Mouse (Mus musculus): Measurements from ENCODE around the gene Coq9.
A peak's percentile ranks its signal among the peaks of the same experiment; 100 is the strongest.

Coq9 gene

GRCm38 (mm10) chr8:94837662-94838574, at the start of gene Coq9, which contains the start of gene Ciapin1:
Coq9 (plus strand) TSS chr8:94838321.
Ciapin1 (minus strand) TSS chr8:94838358.
- peak; percentile 95 for DNase-seq

DNA sequence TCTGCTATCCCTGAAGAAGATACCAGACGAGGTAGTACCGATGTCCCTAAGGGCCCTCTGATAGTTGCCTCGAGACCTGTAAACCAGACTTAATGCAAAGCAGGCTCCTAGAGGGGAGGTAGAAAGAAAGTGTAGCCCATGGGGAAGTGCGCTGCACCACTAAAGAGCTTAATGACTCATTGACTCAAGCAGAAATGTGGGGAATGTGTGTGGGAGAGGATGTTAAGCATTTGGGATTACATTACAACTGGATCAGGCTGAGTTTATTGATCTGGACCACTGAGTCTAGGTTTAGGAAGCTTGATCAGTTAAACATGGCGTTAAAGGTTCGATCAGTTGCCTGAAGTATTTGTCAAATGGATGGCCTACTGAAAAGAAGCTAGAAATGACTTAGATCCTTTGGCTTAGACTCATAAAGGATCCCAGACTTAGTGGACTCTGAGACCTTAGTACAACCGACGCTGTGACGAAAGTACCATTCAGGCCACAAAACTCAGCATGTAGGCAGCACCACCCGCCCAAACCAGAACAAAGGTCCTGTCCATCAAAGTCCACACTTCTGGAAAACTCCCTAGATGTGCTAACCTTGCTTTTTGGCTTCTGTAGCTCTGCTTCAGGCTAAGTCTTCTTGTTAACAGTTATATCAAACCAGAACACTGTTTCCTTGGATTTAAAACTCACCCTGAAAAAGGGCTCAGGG, 48.7 kb upstream of the Coq9 start:
- no peak for DNase-seq

GRCm38 (mm10) chr8:94794368-94794767, 43.8 kb upstream of the Coq9 start:
- no peak for DNase-seq

DNA sequence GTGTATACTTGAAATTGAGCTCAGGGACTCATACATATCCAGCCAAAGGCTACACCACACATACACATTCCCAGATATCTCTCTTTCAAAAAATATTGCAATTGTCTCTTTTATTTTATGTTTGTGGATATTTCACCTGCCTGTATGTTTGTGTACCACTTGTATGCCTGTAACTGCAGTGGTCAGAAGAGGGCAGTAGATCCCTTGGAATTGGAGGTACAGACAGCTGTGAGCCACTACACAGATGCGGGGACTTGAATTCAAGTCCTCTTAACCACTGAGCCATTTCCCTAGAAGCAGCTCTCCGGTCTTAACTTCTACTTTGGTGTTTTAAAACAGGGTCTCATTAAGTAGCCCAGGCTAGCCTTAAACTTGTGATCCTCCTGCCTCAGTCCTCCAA, 43.3 kb upstream of the Coq9 start:
- DNase-seq, result no peak

- no peak for DNase-seq
Observed at GRCm38 (mm10) chr8:94800278-94800968, 37.7 kb upstream of the Coq9 start.

DNA sequence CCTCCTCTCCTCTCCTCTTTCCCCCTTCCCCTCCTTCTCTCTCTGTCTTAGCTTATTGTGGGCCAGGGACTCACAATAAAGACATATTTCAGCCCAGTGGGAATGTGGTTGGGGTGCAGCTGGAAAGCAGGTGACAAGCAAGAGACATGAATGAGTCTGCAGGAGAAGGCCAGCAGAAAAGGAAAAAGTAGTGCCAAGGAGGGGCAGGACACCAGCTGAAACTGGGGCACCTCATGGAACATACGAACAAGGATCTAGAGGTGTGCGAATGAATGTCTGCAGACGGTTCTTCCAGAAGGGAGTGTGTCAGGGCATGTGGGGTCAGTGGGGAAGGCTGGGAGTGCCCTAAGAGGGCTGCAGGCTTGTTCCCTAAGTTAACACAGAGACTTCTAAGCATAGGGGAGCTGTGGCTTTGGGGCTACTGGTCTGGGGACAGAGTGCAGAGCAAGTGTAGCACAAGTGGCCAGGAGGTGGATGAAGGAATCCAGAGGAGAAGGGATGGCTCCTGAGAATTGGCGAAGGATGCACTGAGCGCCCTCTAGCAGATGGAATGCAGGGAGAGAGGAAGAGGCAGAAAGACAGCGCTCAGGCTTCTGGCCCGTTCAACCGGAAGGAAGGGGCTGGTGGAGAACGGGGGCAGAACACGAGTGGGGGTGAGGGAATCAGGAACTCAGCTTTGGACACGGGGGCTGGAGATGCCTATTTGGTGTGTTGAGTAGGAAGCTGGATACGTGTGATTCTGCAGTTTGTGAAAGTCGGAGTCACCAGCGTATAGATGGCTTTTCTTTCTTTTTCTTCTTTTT, 36.6 kb upstream of the Coq9 start:
- peak; percentile 49 for DNase-seq

DNA sequence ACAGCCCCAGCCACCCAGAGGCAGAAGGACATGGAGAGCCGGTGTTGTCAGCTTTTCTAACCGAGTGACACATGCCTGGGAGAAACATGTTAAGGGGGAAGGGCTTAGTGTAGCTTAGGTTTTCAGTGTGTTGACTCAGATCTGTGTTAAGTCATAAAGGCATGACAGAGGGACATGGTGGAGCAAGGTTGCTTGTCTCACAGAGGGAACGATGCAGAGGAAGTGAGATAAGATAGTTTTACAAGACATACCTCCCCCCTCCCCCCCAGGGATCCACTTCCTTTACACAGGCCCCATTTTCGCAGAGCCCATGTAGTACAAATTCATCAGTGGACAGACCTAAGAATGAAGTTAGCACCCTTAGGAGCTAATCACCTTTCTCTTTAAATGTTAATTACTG, 35.7 kb upstream of the Coq9 start:
- no peak for DNase-seq

DNA sequence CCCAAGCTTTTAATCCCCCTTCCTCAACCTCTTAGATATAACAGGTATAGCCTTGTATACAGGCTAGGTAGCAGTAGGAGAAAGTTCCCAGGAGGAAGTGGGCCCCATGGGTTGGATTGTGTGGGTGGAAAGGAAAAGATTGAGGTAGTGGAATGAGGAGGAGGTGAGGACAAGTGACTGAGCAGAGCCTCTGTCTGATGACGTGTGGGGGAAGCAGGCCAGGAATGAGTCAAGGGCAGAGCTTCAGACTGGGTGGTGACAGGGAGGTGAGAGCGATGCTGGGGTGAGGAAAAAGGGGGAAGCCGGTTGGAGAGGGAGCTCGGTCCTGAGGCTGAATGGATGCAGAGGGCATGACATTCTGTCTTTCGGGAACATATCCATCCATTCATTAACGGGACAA, 34.6 kb upstream of the Coq9 start:
- DNase-seq, result no peak

- DNase-seq, result no peak
Observed at GRCm38 (mm10) chr8:94804546-94805340, 33.4 kb upstream of the Coq9 start.

DNA sequence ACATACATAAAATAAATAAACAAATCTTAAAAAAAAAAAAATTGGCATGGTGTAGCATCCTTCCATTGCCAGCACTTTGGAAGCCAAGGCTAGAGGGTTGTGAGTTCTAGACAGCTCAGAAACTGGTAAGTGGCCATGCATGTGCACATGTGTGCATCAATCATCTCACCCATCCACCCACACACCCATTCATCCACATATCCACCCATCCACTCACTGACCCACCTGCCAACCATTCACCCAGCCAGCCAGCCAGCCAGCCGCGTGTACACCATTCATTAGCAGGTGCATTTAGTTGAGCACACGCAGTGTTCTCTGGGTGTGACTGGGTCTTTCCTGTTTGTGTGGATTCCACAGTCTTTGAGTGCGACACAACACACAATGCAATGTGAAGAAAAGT, 32.3 kb upstream of the Coq9 start:
- no peak for DNase-seq

DNA sequence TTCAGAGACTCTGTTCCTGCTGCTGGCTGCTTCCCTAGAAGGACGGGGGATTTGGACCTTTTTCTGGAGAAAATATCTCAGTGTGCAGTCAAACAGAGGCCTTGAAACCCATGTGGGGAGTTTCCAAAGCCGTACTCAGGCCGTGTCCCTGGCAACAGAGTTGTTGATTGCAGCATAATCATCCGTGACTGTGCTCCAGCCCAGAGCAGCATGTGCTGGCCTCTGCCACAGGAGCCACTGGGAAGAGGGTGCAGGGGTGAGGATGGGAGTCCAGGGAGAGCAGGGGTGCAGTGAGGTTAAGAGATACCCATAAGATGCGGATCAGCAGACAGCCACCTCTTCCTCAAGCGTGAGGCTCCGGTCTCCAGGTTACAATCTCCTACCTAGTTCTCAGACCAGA, 30.6 kb upstream of the Coq9 start:
- no peak for DNase-seq

DNA sequence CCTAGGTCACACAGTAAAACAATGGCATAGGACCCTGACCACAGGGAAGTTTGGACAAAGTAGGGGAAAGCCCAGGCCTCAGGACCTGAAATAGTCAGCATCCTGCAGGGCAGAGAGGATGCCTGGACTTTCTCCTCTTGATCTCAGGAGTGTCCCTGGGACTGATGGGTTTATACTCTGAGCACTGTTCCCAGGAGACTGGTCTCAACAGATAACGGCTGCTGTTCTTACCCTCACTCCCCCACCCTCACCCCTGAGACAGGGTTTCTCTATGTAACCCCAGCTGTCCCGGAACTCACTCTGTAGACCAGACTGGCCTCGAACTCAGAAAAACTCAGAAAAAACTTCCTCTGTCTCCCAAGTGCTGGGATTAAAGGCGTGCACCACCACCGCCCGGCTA, 29.7 kb upstream of the Coq9 start:
- no peak for DNase-seq

DNA sequence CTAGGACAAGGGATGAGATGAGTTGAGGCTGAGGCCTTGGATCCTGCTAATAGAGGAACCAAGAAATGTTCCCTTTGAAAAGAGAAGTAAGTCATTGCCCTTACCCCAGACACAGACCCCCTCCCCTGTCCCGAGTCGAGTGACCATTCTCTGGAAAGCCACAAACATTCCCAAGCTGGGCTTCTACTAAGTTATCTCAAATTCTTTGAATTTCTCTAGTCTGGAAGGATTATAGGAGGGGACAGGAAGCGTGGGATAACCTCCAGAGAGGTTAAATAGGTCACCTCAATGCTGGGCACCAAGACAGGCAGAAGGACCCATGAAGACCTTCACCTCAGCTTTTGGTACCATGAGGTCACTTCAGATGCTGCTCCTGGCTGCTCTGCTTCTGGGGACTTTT, 28.0 kb upstream of the Coq9 start, which contains the start of gene Ccl17:
TSS of gene Ccl17 (plus strand) at position 301 of the 400 bp plus-strand sequence.
- DNase-seq, result no peak

DNA sequence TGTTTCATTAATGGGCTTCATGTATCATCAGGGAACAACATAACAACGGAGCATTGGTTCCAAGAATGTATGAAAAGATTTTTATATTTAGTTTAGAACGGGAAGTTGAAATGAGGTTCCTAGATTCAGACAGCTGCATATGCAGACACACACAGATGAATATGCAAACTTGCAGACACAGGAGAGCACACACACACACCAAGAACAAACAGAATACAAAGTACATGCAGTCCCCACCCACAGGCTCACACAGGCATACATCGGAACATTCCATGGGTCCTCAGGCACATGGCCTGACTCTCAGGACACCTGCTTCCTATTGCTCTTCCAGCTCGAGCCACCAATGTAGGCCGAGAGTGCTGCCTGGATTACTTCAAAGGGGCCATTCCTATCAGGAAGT, 27.3 kb upstream of the Coq9 start:
- no peak for DNase-seq

DNA sequence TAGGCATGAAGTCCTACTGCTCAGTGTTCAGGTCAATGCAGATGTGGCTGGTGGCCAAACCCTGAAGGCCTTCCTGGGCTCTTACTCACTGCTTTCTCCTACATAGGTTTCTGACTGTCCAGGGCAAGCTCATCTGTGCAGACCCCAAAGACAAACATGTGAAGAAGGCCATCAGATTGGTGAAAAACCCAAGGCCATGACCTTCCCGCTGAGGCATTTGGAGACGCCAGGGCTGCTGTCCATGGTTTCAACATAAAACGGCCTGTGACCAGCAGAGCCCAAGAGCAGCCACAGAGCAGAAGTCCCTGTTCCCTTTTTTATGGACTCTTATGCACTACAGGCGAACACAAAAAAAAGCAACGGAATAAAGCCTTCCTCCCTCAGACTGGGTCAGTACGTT, 26.5 kb upstream of the Coq9 start:
- DNase-seq, result no peak

- DNase-seq, result peak; percentile 80
Observed at GRCm38 (mm10) chr8:94812645-94813098, 25.4 kb upstream of the Coq9 start.

GRCm38 (mm10) chr8:94814556-94814955, 23.6 kb upstream of the Coq9 start:
- DNase-seq, result no peak

GRCm38 (mm10) chr8:94817933-94818332, 20.2 kb upstream of the Coq9 start:
- no peak for DNase-seq

- no peak for DNase-seq
Observed at GRCm38 (mm10) chr8:94819671-94820179, 18.4 kb upstream of the Coq9 start.

DNA sequence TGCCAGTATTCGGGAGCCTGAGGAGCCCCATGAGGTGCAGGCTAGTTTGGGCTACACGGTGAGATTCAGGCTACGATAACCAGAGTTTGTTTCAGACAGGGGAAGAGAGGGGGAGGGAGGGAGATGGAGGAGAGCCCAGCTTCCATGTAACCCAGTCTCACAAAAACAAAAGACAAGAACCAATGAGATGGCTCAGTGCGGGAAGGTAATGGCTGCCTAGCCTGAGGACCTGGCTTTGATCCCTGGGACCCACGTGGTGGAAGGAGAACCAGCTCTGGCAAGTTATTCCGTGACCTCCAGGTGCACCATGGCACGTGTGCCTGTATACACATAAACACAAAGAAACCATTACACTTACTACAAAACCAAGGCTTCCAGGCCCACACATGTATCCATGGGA, 17.6 kb upstream of the Coq9 start:
- DNase-seq, result no peak

- DNase-seq, result no peak
Observed at GRCm38 (mm10) chr8:94821381-94821780, 16.7 kb upstream of the Coq9 start.

Measured in cerebellum, adult 11-12 months (tissue).